Mouse (Mus musculus) kidney, adult 2 months (tissue): ENCODE measurements at regions not wholly inside any gene's neighbourhood (a gene's known extent, or its start where the extent isn't known, plus 50 kb on each side); places are given as distances from the start of the nearest gene placed in this dataset.

Source experiments
- DNase-seq: peaks from one replicate; pipeline ENCODE4 v3.0.0; 2021
- H3K27ac ChIP-seq: fragments of 200-500 bp; 2 replicates; pipeline ENCODE4 v1.5.1; 2012; ENCODE audit warnings: low read depth, low read length, control low read depth, inconsistent platforms; ENCODE audit not compliant: insufficient read depth
- H3K27me3 ChIP-seq: fragments of 200-500 bp; replicated peaks from 2 replicates; pipeline ENCODE4 v1.6.1; 2012; ENCODE audit warnings: mild to moderate bottlenecking, moderate library complexity, low read length, inconsistent platforms; ENCODE audit not compliant: control insufficient read depth, insufficient read depth
- H3K36me3 ChIP-seq: fragments of 200-500 bp; 2 replicates; pipeline ENCODE4 v1.6.1; 2012; ENCODE audit warnings: mild to moderate bottlenecking, moderate library complexity, low read length, inconsistent platforms; ENCODE audit not compliant: control insufficient read depth, insufficient read depth
- H3K4me1 ChIP-seq: fragments of 200-500 bp; 2 replicates; pipeline ENCODE4 v1.6.1; 2011; ENCODE audit warnings: low read length; ENCODE audit not compliant: control insufficient read depth, insufficient read depth
- H3K4me3 ChIP-seq: fragments of 200-500 bp; 2 replicates; pipeline ENCODE4 v1.5.1; 2011; ENCODE audit warnings: mild to moderate bottlenecking, low read depth, low read length, control low read depth; ENCODE audit not compliant: insufficient read depth
- CTCF ChIP-seq: fragments of 200-500 bp; conservative IDR thresholded peaks from 2 replicates; pipeline ENCODE4 v1.5.1; 2011; ENCODE audit warnings: low read depth, mild to moderate bottlenecking, control low read depth, low read length, moderate library complexity, mixed read lengths; ENCODE audit not compliant: insufficient read depth, insufficient read length
- POLR2A ChIP-seq: fragments of 200-500 bp; IDR thresholded peaks from one replicate; pipeline ENCODE4 v1.6.1; 2011; ENCODE audit warnings: low read depth, low read length, control low read depth
- WGBS: fragments of 180-500 bp; shearing (Covaris S2); methylation state at CpG from one replicate; pipeline ENCODE4 v1.1.7; 2018; 5-methylcytosine and 5-hydroxymethylcytosine counted together

GRCm38 (mm10) chr4:56238496-56239488 lies 501.1 kb upstream of the Gm26657 start:
- TF ChIP-seq POLR2A (no peak), CTCF (no peak)
- Histone ChIP-seq H3K36me3 (no peaks in the 10 kb centered on the region), H3K4me3 (no peak overlapping the region), H3K27ac (no peak overlapping the region), H3K4me1 (no peaks in the 10 kb centered on the region), H3K27me3 (no peaks in the 10 kb centered on the region)
- 77% methylated on average over 4 of the region's 4 CpGs for WGBS
- DNase-seq = no peak

- WGBS = 77% methylated on average over 7 of the region's 7 CpGs
- no peaks in the 10 kb centered on the region for H3K4me1 ChIP-seq
- H3K4me3 ChIP-seq = no peak overlapping the region
- no peaks in the 10 kb centered on the region for H3K27me3 ChIP-seq
- no peaks in the 10 kb centered on the region for H3K36me3 ChIP-seq
- no peak overlapping the region for H3K27ac ChIP-seq
- TF ChIP-seq CTCF (no peak), POLR2A (no peak)
- DNase-seq = no peak
Observed at GRCm38 (mm10) chr4:56231414-56231813, 508.5 kb upstream of the Gm26657 start.

- no peak for DNase-seq
- Histone ChIP-seq H3K4me3 (no peak overlapping the region), H3K36me3 (no peaks in the 10 kb centered on the region), H3K27me3 (no peaks in the 10 kb centered on the region), H3K4me1 (no peaks in the 10 kb centered on the region), H3K27ac (no peak overlapping the region)
- 69% methylated on average over 1 of the region's 1 CpGs for WGBS
- TF ChIP-seq POLR2A (no peak), CTCF (no peak)
Observed at GRCm38 (mm10) chr4:56230451-56230850, 509.4 kb upstream of the Gm26657 start.

- no peak overlapping the region for H3K27ac ChIP-seq
- no peak for DNase-seq
- no peaks in the 10 kb centered on the region for H3K4me1 ChIP-seq
- TF ChIP-seq CTCF = no peak
- TF ChIP-seq POLR2A = no peak
- H3K4me3 ChIP-seq = no peak overlapping the region
- H3K36me3 ChIP-seq = no peaks in the 10 kb centered on the region
- WGBS = 62% methylated on average over 1 of the region's 1 CpGs
- H3K27me3 ChIP-seq = no peaks in the 10 kb centered on the region
Observed at GRCm38 (mm10) chr4:56226493-56226892, 513.4 kb upstream of the Gm26657 start.

GRCm38 (mm10) chr4:56224542-56224941 lies 515.3 kb upstream of the Gm26657 start:
- Histone ChIP-seq H3K27ac (no peak overlapping the region), H3K27me3 (no peaks in the 10 kb centered on the region), H3K36me3 (no peaks in the 10 kb centered on the region), H3K4me1 (no peaks in the 10 kb centered on the region), H3K4me3 (no peak overlapping the region)
- 37% methylated on average over 3 of the region's 3 CpGs for WGBS
- DNase-seq = peak; percentile 45
- TF ChIP-seq CTCF (no peak), POLR2A (no peak)

- TF ChIP-seq CTCF = peak; percentile 71
- no peak for TF ChIP-seq POLR2A
- no peaks in the 10 kb centered on the region for H3K36me3 ChIP-seq
- 54% methylated on average over 8 of the region's 8 CpGs for WGBS
- H3K27me3 ChIP-seq = no peaks in the 10 kb centered on the region
- no peak overlapping the region for H3K27ac ChIP-seq
- H3K4me3 ChIP-seq = no peak overlapping the region
- peak; percentile 41 for DNase-seq
- no peaks in the 10 kb centered on the region for H3K4me1 ChIP-seq
Observed at GRCm38 (mm10) chr4:56222023-56222776, 517.7 kb upstream of the Gm26657 start.

- no peak overlapping the region for H3K27ac ChIP-seq
- H3K4me1 ChIP-seq = no peaks in the 10 kb centered on the region
- H3K27me3 ChIP-seq = no peaks in the 10 kb centered on the region
- H3K36me3 ChIP-seq = no peaks in the 10 kb centered on the region
- 41% methylated on average over 8 of the region's 8 CpGs for WGBS
- no peak for TF ChIP-seq POLR2A
- TF ChIP-seq CTCF = no peak
- no peak for DNase-seq
- H3K4me3 ChIP-seq = no peak overlapping the region
Observed at GRCm38 (mm10) chr4:56220531-56220930, 519.3 kb upstream of the Gm26657 start.
